Mouse (Mus musculus): ENCODE measurements at regions not wholly inside any gene's neighbourhood (a gene's known extent, or its start where the extent isn't known, plus 50 kb on each side); places are given as distances from the start of the nearest gene placed in this dataset.

DNA sequence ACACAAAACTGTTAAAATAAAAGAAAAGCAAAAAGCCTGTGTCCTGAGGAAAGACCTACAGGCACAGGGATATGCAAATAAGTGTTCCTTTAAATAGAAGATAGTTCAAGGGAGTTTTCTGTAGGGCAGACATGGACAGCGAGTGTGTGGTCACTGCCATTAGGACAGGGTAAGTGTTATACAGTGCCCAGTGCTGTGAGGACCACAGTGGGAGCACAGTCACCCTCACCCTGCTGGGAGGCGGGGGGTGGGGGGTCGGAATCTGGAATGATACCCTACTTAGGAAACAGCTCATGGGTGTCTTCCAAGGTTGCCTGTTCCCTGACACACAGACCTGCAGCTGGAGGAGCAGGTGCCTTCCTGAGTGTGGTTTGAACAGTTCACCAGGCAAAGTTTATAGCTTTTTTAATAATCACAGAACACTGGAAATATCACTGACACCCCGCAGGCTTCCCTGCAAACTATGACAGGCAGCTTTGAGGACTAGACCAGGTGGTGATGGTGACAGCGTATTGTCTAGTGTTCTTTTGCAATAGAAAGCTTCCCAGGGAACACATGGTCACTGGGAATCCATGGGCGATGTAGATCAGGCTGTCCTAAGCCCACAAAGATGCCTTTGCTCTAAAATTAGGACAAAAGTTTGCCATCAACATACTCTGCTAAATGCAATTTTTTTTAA lies 134.5 kb upstream of the Gm5148 start:
- DNase-seq (ENCODE audit: extremely low read depth, insufficient read length, low spot score), result no peak

DNA sequence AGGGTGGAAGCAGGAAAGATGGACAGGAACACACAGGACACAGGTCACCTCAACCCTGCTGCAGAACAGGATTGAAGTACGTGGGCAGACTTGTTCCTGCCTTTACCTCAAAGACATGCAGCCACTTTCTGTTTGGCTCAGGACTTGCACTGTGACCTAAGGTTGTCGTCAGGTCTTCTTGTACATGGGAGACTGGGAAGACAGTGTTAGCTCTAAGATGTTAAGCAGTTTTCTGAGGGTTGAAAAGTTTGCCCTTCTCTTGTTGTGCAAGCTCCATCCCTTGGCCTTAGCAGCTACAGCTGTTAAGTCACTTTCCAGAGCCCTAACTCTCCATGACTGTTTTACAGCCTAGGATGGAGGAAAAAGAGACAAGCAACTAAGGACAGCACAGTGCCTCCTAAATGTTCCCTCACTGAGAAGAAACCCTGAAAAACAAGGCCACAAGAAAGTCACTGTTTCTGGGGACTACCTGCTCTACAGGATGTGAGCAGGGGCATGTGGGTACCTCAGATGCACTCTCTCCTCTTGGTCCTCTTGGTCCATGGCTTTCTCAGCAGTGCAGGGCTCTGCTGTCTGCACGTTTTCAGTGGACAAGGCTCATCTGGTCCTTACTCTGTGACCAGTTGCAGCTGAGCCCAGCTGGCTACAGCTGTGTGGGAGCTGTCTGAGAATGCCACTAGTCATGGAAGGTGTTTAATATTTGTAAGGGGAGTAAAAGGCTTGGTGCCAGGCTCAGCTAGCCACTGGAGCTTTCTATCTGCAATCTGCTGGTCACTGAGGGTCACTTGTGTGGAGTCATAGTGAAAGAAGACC lies 122.1 kb upstream of the Gm5148 start:
- DNase-seq (ENCODE audit: extremely low read depth, insufficient read length, low spot score), result no peak

DNA sequence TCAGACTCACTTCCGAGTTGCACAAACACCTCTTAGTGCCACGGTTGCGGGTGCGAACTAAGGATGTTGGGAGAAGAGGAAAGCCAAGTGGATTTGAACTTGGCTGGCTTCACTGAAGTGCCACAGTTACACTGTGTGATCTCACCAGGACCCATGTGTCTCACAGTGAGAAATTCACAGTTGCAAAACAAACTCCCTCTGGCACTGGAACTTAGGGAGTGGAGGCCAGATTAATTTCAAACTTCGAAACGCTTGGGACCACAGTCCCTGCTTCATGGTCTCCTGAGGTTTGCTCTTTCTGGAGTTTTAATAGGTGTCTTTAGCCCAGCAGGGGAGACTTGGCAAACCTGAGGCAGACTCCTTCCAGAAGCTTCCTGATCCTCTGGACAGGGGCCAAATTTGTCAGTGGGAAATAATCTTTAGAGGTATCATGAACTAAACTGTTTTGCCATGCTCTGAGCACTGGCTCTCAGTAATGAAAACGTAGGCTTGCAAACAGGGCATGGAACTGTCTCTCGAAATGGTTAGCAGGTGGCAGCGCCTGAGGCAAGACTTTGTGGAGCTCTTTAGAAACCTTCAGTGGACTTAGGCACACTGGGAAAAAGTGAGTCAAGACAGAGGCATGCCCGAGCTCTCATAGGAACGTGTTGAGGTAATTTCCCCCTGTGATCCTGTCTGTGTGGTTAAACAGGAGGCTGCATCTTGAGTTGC lies 121.2 kb upstream of the Gm5148 start:
- DNase-seq (ENCODE audit: extremely low read depth, insufficient read length, low spot score), result peak; percentile 70

DNA sequence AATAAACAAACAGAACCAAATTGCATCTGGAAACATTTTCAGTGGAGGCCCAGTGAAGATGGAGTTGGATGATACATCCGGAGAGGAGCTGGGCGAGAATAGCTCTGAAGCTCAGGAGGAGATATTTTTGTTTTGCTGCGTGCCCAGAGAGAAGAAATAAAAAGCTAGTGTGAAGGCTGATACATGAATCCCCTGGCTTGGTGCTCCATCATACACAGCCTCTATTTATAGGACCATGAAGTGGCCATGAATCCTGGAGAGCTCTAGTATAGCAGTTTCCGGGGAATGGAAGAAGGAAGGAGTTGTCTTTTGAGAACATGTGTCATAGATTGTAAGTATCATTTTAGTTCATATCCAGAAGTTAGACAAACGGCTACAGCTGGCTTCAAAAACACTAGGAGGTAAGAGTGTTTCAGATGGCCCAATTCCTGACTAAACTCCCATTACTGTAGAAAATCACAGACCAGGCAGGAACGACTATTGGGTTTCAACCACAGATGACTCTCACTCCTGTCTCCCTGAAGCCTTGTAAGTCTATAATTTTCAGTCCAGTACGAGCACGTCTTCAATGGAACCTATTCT lies 120.5 kb upstream of the Gm5148 start:
- DNase-seq (ENCODE audit: extremely low read depth, insufficient read length, low spot score), result no peak

DNA sequence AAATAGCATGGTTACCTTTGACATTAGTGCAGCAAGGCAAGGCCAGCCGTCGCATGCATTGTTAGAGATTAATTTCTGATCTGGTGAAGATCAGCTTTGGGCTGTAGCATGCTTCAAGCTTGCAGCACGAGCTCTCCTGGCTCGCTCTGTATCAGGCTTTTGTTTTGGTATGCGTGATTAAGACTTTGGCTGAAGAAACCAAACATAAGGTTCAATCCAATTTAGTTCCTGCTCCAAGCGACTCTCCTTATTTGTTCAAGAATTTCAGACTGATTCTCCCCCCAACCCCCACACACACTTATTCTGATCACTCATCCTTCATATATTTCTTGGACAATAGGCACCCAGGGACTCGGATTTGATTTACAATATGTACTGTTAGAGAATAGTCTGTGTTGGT lies 118.0 kb upstream of the Gm5148 start:
- no peak for DNase-seq (ENCODE audit: extremely low read depth, insufficient read length, low spot score)

GRCm38 (mm10) chr3:37838896-37839295 lies 114.6 kb upstream of the Gm5148 start:
- DNase-seq (ENCODE audit: extremely low read depth, insufficient read length, low spot score), result no peak

DNA sequence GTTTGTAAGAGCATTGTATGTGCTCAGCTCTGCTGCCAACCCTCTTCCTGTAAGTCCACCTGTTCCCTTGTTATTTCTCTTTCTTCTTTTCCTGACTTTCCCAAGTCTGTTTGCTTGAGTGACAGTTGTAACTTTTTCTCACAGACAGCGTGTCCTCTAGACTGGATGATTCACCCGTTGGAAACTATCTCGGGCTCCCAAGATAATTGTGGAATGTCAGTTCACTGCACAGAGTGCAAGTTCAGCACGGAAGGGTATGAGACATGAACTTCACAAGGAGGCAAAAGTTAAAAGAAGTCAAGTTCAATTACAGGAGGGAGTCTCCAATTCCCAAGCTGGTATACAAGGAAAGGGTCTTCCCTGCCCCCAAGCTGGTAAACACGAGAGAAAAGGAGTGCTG lies 112.5 kb upstream of the Gm5148 start:
- DNase-seq (ENCODE audit: extremely low read depth, insufficient read length, low spot score), result peak; percentile 55

GRCm38 (mm10) chr3:37835687-37836086 lies 111.4 kb upstream of the Gm5148 start:
- no peak for DNase-seq (ENCODE audit: extremely low read depth, insufficient read length, low spot score)

- DNase-seq (ENCODE audit: extremely low read depth, insufficient read length, low spot score), result no peak
These were observed 110.8 kb upstream of the Gm5148 start for GRCm38 (mm10) chr3:37835135-37835534.

GRCm38 (mm10) chr3:37834626-37835025 lies 110.3 kb upstream of the Gm5148 start:
- no peak for DNase-seq (ENCODE audit: extremely low read depth, insufficient read length, low spot score)

DNA sequence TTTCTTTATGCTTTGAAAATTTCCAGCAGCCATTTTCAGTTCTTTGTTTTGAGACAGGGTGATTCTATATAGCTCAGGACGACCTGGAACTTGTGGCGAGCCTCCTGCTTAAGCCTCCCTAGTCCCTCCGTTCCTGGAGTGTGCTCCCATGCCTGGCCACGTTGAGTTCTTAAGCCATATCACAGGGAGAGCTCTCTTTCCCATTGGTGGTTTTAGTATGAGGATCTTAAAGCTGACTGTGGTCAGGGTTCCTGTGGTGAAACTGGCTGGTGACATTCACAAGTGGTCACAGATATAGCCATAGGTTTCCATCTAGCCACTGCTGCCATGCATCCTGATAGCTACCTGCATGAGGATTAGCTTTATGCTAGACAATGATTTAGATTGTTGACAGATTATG lies 109.1 kb upstream of the Gm5148 start:
- DNase-seq (ENCODE audit: extremely low read depth, insufficient read length, low spot score), result no peak

DNA sequence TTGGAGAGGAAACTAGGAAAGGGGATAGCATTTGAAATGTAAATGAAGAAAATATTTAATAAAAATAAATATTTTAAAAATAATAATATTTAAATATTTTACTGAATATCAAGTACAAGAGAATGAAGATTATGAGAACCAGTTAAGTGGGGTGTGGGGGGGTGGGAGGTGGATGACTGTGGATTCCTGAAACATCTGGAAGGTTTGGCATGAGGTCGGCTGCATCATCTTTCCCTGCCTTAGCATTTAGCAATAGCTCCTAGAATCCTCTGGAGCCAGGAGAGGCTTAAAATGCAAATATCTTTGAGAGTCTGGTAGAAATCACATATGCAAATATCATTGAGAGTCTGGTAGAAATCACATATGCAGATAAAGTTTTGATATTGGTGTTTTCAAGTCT lies 103.3 kb upstream of the Gm5148 start:
- no peak for DNase-seq (ENCODE audit: extremely low read depth, insufficient read length, low spot score)

GRCm38 (mm10) chr3:37825602-37826001 lies 101.3 kb upstream of the Gm5148 start:
- DNase-seq (ENCODE audit: extremely low read depth, insufficient read length, low spot score), result no peak

DNA sequence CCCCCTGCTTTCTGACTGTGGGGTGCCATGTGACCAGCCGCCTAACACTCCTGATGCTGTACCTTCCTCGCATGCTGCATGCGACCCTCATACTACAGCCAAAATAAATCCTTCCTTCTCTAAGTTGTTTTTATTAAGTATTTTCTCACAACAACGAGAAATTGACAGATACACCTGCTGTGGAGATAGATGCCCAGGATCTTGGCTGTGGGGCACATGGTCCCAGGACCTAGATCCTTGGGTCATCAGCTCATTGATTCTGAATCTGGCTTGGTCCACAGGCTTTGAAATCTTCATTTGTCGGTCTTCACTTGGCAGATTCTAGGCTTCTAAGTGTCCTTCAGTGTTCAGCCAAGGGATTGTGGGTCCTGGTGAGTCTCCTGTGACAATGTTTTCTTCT lies 100.4 kb upstream of the Gm5148 start:
- no peak for DNase-seq (ENCODE audit: extremely low read depth, insufficient read length, low spot score)

- no peak for DNase-seq (ENCODE audit: extremely low read depth, insufficient read length, low spot score)
These were observed 95.2 kb upstream of the Gm5148 start for GRCm38 (mm10) chr3:37819503-37819902.

GRCm38 (mm10) chr3:37817434-37817805 lies 93.1 kb upstream of the Gm5148 start:
- DNase-seq (ENCODE audit: extremely low read depth, insufficient read length, low spot score), result no peak

DNA sequence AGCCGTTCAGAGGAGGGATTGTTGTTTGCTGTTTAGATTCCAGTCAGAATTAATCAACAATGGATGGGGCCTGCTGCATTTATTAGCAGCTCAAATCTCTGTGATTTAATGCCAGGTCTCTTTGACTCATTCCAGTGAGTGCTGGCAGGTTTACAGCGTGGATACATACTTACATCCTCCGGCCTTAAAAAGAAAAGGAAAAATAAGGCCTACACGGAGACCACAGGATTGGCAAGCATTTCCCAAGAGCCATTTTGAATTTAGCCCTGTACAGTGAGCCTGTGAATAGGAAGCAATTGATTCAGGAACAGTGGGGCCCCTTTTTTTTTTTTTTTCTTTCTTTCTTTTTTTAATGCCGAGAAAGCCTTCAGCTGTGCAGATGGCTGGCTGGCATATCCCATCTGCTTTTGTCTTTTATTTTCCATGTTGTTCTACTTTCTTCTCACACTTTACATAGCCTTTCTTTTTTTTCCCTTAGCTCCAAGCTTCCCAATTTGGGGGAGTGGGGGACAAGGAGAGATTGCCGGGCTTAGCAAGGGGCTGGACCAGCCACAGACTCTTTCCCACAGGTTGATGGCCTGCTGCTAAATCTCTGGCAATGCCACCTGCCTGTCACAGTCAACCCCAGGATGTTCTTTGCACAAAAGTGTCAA lies 92.6 kb upstream of the Gm5148 start:
- DNase-seq (ENCODE audit: extremely low read depth, insufficient read length, low spot score), result peak; percentile 69

DNA sequence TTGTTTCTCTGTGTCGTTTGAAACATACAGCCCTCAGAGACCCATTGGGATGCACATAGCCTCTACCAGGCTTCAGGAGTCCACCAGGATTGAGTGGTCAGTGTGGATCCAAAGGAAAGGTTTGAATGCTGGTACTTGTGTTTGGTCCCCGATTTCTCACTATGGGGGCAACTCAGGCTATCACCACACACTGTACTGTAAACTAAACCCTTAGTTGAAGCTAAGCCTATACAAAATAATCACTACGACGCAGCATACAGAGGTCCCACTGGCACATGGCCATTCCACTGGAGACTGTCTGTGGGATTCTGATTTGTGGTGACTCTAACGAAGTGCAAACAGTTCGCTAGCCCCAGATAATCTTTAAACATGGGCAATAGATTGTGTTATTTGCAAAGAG lies 91.5 kb upstream of the Gm5148 start:
- DNase-seq (ENCODE audit: extremely low read depth, insufficient read length, low spot score), result no peak

DNA sequence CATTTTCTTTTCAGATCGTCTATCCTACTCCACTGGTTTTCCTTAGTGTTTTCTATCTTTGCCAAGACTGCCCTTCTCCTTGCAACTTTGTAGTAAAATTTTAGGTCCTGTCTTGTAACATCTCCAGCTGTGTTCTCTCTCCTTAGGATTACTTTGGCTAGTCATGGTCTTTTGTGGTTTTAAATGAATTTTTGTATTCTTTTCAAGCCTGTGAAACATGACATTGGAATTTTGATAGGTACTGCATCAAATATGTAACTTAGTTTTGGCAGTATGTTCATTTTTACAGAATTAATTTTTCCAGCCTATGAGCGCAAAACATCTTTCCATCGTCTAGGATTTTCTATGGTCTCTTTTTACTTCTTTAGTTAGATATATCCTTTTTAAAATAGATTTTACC lies 88.6 kb upstream of the Gm5148 start:
- DNase-seq (ENCODE audit: extremely low read depth, insufficient read length, low spot score), result peak; percentile 72

- no peak for DNase-seq (ENCODE audit: extremely low read depth, insufficient read length, low spot score)
These were observed 87.1 kb upstream of the Gm5148 start for GRCm38 (mm10) chr3:37811429-37811828.

- DNase-seq (ENCODE audit: extremely low read depth, insufficient read length, low spot score), result no peak
These were observed 86.5 kb upstream of the Gm5148 start for GRCm38 (mm10) chr3:37810763-37811162.
